In the genomic region with DNA sequence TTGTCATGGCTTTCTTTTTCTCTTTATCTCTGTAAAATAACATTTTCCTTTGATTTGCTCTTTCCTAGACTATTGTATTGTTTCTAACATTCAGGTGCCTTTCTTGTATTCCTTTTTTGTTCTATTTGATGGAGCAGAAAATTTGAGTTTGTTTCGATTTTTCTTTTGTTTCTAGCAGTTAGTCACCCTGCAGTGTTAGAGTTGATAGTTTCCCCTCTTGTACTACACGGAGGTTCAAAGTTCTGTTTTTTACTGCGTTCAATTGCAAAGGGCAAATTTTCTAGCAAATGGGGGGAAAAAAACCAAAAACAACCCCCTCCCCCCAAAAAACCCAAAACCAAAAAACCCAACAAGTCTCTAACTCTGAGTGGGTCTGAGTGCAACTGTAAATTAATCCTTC, we compare ENCODE assay signal across 1 mouse cellular context.
TF ChIP-seq lines count a peak whose summit lies in the region.

No protein-coding gene starts in this region.

TF ChIP-seq in CH12.LX, 34 proteins besides CTCF, POLR2A, EP300 and RAD21 (continued from another document):
- TF ChIP-seq CHD1 (IDR thresholded peaks at IDR 0.05; ENCODE audit: low read depth, low read length), result 0 out of 2 replicates have a peak, but pooled peaks have one; percentile 38
